Mouse (Mus musculus) midbrain, postnatal 0 days (tissue): ENCODE measurements around the gene Pgm3. TPM values are rescaled to one million over a fixed set of nuclear protein-coding genes. Genes with fewer than 3 reads are reported as not detected.
A peak's percentile ranks its signal among the peaks of the same experiment; 100 is the strongest.

ENCODE experiments used
- ATAC-seq: fragments of 200-750 bp; cut with Nextera tagmentation; 2 replicates; pipeline ENCODE4 v1.8.0; 2017; ENCODE audit warnings: moderate number of reproducible peaks, mild to moderate bottlenecking, moderate TSS enrichment, moderate library complexity; ENCODE audit not compliant: low FRiP score
- DNase-seq: peaks from one replicate; pipeline ENCODE4 v3.0.0-alpha.2; 2015; ENCODE audit warnings: low spot score
- H3K27ac ChIP-seq: fragments of 300-500 bp; sonication (generic); 2 replicates; pipeline ENCODE4 v1.5.1; 2014; ENCODE audit warnings: low read depth, mild to moderate bottlenecking, low read length, mixed read lengths
- H3K27me3 ChIP-seq: fragments of 300-500 bp; sonication (generic); 2 replicates; pipeline ENCODE4 v1.6.1; 2014; ENCODE audit warnings: low read length, control low read depth, mixed read lengths; ENCODE audit not compliant: insufficient read depth
- H3K36me3 ChIP-seq: fragments of 300-500 bp; sonication (generic); 2 replicates; pipeline ENCODE4 v1.6.1; 2014; ENCODE audit warnings: low read length, control low read depth, mixed read lengths; ENCODE audit not compliant: insufficient read depth
- H3K4me1 ChIP-seq: fragments of 300-500 bp; sonication (generic); 2 replicates; pipeline ENCODE4 v1.6.1; 2014; ENCODE audit warnings: mild to moderate bottlenecking, control low read depth, antibody characterized with exemption, low read length, mixed read lengths; ENCODE audit not compliant: insufficient read depth
- H3K4me2 ChIP-seq: fragments of 300-500 bp; sonication (generic); 2 replicates; pipeline ENCODE4 v1.6.1; 2014; ENCODE audit warnings: low read depth, mild to moderate bottlenecking, low read length, mixed read lengths; ENCODE audit not compliant: poor library complexity, severe bottlenecking
- H3K4me3 ChIP-seq: fragments of 300-500 bp; sonication (generic); 2 replicates; pipeline ENCODE4 v1.5.1; 2014; ENCODE audit warnings: low read depth, mild to moderate bottlenecking, low read length, moderate library complexity
- H3K9ac ChIP-seq: fragments of 300-500 bp; sonication (generic); replicated peaks from 2 replicates; pipeline ENCODE4 v1.6.1; 2014; ENCODE audit warnings: mild to moderate bottlenecking, low read length, moderate library complexity, mixed read lengths; ENCODE audit not compliant: poor library complexity, severe bottlenecking
- H3K9me3 ChIP-seq: fragments of 300-500 bp; sonication (generic); 2 replicates; pipeline ENCODE4 v1.6.1; 2016; ENCODE audit warnings: low read length, control low read depth
- CTCF ChIP-seq: IDR thresholded peaks from 2 replicates; pipeline ENCODE4 v1.5.1; 2016; ENCODE audit warnings: antibody characterized with exemption, mild to moderate bottlenecking
- WGBS: fragments of 180-500 bp; shearing (Covaris S2); extraction: QIAGEN DNeasy Blood & Tissue Kit; methylation state at CpG from one replicate; pipeline ENCODE4 v1.1.7; 2014; 5-methylcytosine and 5-hydroxymethylcytosine counted together
- polyA plus RNA-seq: library from polyadenylated mRNA; unstranded; fragments of >200 nt; fragmentation: Nextera tagmentation; extraction: Ambion mirVana; gene quantifications from 2 replicates; pipeline ENCODE4 v1.2.1, GENCODE M21; 2015
- total RNA-seq: library from RNA; depleted of rRNA; stranded (reverse); fragments of >200 nt; gene quantifications from 2 replicates; pipeline ENCODE4 v1.2.3, GENCODE M21; 2014

The Pgm3 gene
- total and polyA plus RNA-seq, 2 experiments from 2014 or later: 20.9 to 25.5 TPM

DNA sequence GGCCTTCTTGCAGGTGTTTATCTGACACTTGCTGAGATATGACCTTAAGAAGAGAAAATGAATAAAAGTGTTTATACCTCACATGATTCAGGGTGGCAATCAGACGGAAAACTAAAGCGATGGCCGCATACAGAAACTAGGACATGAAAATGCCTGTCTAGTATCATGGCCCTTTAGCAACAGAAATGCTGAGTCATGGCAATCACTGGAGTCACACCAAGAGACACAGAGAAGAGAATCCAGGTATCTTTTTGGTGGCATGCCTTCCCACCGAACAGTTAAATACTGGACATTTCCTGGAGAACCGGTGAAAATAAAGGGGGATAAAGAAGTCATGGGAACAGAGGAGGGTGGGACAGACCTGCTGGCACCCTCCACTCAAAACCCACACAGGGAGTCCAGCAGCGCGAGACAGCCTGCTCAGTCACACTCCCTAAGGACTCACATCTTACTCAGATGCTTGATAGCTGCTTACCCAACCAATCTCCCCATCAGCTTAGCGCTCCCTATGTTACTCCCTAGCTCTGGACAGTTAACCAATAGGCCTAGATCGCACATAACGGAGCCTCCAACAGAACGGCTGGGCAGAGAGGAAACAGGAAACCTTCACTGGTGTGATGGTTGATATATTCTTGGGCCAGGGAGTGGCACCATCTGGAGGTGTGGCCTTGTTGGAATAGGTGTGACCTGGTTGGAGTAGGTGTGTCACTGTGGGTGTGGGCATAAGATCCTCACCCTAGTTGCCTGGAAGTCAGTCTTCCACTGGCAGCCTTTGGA, 15.6 kb upstream of the Pgm3 start:
- no peak overlapping the region for H3K4me3 ChIP-seq
- WGBS: 90% methylated on average over 11 of the region's 11 CpGs
- H3K4me2 ChIP-seq: no peak overlapping the region
- H3K4me1 ChIP-seq: no peaks in the 10 kb centered on the region
- DNase-seq (no peak), ATAC-seq (no peak)
- no peak overlapping the region for H3K9ac ChIP-seq
- H3K36me3 ChIP-seq: peaks cover 3% of the 10 kb centered on the region; the same call in 1 of the 2 replicates
- H3K9me3 ChIP-seq: no peaks in the 10 kb centered on the region
- no peaks in the 10 kb centered on the region for H3K27me3 ChIP-seq
- no peak for TF ChIP-seq CTCF
- no peak overlapping the region for H3K27ac ChIP-seq

DNA sequence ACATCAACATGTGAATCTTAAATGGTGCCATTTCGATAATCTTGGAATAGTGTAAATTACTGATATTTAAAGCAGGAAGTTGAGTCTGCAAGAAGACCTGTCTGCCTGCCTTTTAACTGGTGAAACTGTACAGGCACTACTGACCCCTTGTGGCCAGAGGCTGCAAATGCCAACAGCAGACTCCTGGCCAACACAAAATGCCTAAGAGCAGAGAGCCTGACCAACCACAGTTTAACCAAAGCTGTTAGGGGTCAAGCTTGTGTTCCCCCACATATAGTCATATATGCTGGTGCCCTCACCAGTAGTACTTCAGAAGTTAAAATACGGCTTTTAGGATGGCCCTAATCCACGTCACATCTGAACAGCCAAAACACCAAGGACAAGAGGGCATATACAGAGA, 12.1 kb upstream of the Pgm3 start:
- no peaks in the 10 kb centered on the region for H3K27me3 ChIP-seq
- no peak overlapping the region for H3K4me3 ChIP-seq
- H3K9me3 ChIP-seq: no peaks in the 10 kb centered on the region
- WGBS: 53% methylated on average over 3 of the region's 3 CpGs
- 0 out of 2 replicates have a peak, but pooled peaks cover 8% of the 10 kb centered on the region for H3K36me3 ChIP-seq
- ATAC-seq: 0 out of 2 replicates have a peak, but pooled peaks have one; percentile 45
- H3K4me1 ChIP-seq: no peaks in the 10 kb centered on the region
- peak; percentile 76 for DNase-seq
- H3K4me2 ChIP-seq: no peak overlapping the region
- peak; percentile 94 for TF ChIP-seq CTCF
- H3K27ac ChIP-seq: no peak overlapping the region
- H3K9ac ChIP-seq: no peak overlapping the region

GRCm38 (mm10) chr9:86579657-86580056, 8.0 kb upstream of the Pgm3 start:
- no peak for ATAC-seq
- Histone ChIP-seq H3K36me3 (0 out of 2 replicates have a peak, but pooled peaks cover 6% of the 10 kb centered on the region), H3K4me3 (no peak overlapping the region), H3K4me2 (no peak overlapping the region), H3K27me3 (no peaks in the 10 kb centered on the region), H3K27ac (no peak overlapping the region), H3K4me1 (no peaks in the 10 kb centered on the region), H3K9me3 (no peaks in the 10 kb centered on the region), H3K9ac (no peak overlapping the region)
- 86% methylated on average over 10 of the region's 10 CpGs for WGBS
- DNase-seq: no peak
- TF ChIP-seq CTCF: no peak

DNA sequence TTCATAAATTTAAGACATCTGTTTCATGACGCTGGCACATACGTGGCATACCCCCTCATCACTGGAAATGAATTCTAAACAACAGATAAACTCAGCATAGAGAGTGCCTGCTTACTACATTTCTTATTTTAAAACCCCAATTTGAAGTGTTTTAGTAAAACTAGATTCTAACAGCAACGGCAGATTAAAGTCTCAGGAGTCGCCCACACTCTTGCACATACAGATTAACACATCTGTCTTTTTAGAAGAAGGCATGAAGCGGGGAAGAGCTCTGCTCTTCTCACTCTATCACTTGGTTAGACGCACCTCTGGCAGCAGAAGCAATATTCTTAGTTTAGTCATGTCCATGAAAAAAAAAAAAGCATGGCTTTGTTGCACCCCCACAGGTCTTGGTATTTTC, 3.5 kb upstream of the Pgm3 start:
- H3K27me3 ChIP-seq: no peaks in the 10 kb centered on the region
- WGBS: 91% methylated on average over 6 of the region's 6 CpGs
- H3K4me3 ChIP-seq: no peak overlapping the region
- no peak overlapping the region for H3K9ac ChIP-seq
- DNase-seq (no peak), ATAC-seq (no peak)
- no peak overlapping the region for H3K27ac ChIP-seq
- no peaks in the 10 kb centered on the region; the same call in 1 of the 2 replicates for H3K36me3 ChIP-seq
- H3K4me2 ChIP-seq: no peak overlapping the region
- no peak for TF ChIP-seq CTCF
- H3K4me1 ChIP-seq: peaks cover 5% of the 10 kb centered on the region; the same call in 1 of the 2 replicates
- H3K9me3 ChIP-seq: no peaks in the 10 kb centered on the region

DNA sequence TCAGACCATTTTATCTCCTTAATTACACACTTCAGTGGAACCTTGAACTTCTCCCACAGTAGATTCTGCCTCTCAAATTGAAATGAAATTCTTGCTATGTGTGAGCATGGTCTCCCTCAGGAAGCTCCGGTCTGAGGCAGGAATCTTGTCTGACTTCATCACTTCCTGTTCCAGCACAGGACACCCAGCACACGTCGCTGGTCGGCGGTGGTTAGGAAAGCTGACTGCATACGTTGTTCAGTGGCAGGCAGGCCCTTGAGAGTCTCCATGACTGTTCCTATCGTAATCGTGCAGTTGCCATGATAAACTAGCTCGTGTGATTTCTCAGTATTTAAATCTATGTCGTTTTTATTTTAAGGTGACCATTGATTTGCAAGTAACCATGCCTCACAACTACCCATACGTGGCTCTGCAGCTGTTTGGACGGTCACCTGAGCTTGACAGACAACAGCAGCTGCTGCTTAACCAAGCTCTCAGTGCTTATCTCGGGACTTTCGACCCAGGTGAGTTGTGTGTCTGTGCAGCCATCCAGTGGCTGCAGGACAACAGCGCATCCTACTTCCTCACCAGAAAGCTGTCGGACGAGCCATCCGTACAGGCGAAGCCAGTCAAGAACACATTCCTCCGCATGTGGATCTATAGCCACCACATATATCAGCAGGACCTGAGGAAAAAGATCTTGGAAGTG, 2.1 kb upstream of the Pgm3 start:
- WGBS: 88% methylated on average over 20 of the region's 20 CpGs
- no peak overlapping the region for H3K9ac ChIP-seq
- no peaks in the 10 kb centered on the region for H3K9me3 ChIP-seq
- no peaks in the 10 kb centered on the region for H3K27me3 ChIP-seq
- H3K27ac ChIP-seq: no peak overlapping the region
- no peak for ATAC-seq
- no peak overlapping the region for H3K4me3 ChIP-seq
- DNase-seq: no peak
- H3K4me2 ChIP-seq: no peak overlapping the region
- H3K4me1 ChIP-seq: peaks cover 7% of the 10 kb centered on the region; the same call in 1 of the 2 replicates
- H3K36me3 ChIP-seq: peaks cover 4% of the 10 kb centered on the region; the same call in 1 of the 2 replicates
- no peak for TF ChIP-seq CTCF
